In the genomic region with DNA sequence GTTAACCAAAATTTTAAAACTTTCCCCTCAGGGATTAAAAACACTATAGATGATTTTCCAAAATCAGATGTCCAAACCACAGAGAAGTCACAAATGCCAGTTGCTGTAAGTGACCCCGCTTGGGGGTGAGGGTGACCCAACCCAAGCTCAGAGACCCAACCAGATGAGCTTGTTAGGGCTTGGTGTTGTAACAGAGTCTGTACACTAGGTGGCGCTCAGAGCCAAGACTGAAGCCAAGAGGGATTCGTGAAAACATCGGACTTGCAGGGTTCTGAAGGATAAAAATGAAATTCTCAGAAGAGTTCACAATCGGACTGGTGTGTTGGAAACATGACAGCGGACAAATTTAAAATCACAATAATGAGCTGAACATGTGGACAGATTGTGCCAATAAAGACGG, we compare ENCODE assay signal across 7 mouse cellular contexts. TPM values are rescaled to one million over a fixed set of nuclear protein-coding genes. Genes with fewer than 3 reads are reported as not detected.
DNase-seq lines count a peak whose midpoint lies in the region; ATAC-seq and TF ChIP-seq lines count a peak whose summit lies in the region.

No protein-coding gene starts in this region.

- H3K36me3 ChIP-seq in E14TG2a.4 (ENCODE audit: insufficient read depth, low read length): peaks cover 41% of the 10 kb centered on the region
- H3K36me3 ChIP-seq in small intestine, adult 2 months (ENCODE audit: control insufficient read depth, insufficient read depth, low read length): peaks cover 15% of the 10 kb centered on the region

- peak; percentile 89 for ATAC-seq in megakaryocyte, adult 5-6 weeks (ENCODE audit: poor library complexity, severe bottlenecking)

- 12% methylated on average over 7 of the region's 7 CpGs for WGBS in small intestine, adult 2 months

- peak; percentile 59 to 88 for DNase-seq in adrenal gland, adult (ENCODE audit: inconsistent age in 2 of 2, low spot score in 1 of 2)
- DNase-seq in embryo, embryonic 10 days (ENCODE audit: low spot score): peak; percentile 90
- DNase-seq in heart, adult 8-10 months (ENCODE audit: low spot score): peak; percentile 60
- DNase-seq in layer of hippocampus, postnatal 10 days (ENCODE audit: low spot score in 2 of 2): peak; percentile 78 to 82

- no peak for TF ChIP-seq POLR2A in small intestine, adult 2 months (IDR thresholded peaks at IDR 0.05; ENCODE audit: low read depth, low read length)

- TF ChIP-seq CTCF in E14TG2a.4 (conservative IDR thresholded peaks at IDR 0.05; ENCODE audit: low read length): peak; percentile 96
- TF ChIP-seq CTCF in small intestine, adult 2 months (IDR thresholded peaks at IDR 0.05; ENCODE audit: extremely low read depth, insufficient read length, insufficient replicate concordance, low read depth, low read length): peak; percentile 84; the same call in 1 of the 2 replicates

- peaks cover 36% of the 10 kb centered on the region for H3K4me1 ChIP-seq in E14TG2a.4 (replicated peaks; ENCODE audit: low read depth, low read length)
- no peaks in the 10 kb centered on the region for H3K4me1 ChIP-seq in small intestine, adult 2 months (ENCODE audit: control insufficient read depth, insufficient read depth, insufficient read length, low read length)

- no peak overlapping the region for H3K27ac ChIP-seq in small intestine, adult 2 months (ENCODE audit: insufficient read depth, low read depth, low read length)

- no peak overlapping the region for H3K4me3 ChIP-seq in E14TG2a.4 (replicated peaks; ENCODE audit: low read length)
- no peak overlapping the region for H3K4me3 ChIP-seq in small intestine, adult 2 months (ENCODE audit: low read depth, low read length)

- peaks cover 11% of the 10 kb centered on the region for H3K27me3 ChIP-seq in E14TG2a.4 (ENCODE audit: insufficient read depth, low read length)
- no peaks in the 10 kb centered on the region for H3K27me3 ChIP-seq in small intestine, adult 2 months (ENCODE audit: control insufficient read depth, insufficient read depth, low read length)

- H3K9me3 ChIP-seq in E14TG2a.4 (ENCODE audit: low read length): no peaks in the 10 kb centered on the region

RNA-seq across cellular contexts. Expression of a gene that starts 18.0 kb away (rescaled TPM):
- total RNA-seq in heart, adult 8-10 months (2022): 100 to 1,000 TPM; 324 to 355 (median 343) TPM
- 100 to 1,000 TPM; 122 to 130 TPM for total RNA-seq in layer of hippocampus, postnatal 10 days (2021)
- 42.5 and 45.0 TPM in 2 replicates for total RNA-seq in megakaryocyte, adult 5-6 weeks (2015)
- total RNA-seq in megakaryocyte, adult 5-6 weeks (2017): 15.2 and 22.8 TPM in 2 replicates
- polyA plus RNA-seq in small intestine, adult 2 months (2012; rRNA removed): 47.2 and 75.8 TPM in 2 replicates

RNA-seq across cellular contexts. Expression of a gene that starts 20.8 kb away (rescaled TPM):
- 10 to 100 TPM; 15.1 to 20.6 (median 17.4) TPM for total RNA-seq in heart, adult 8-10 months (2022)
- 10 to 100 TPM; 32.5 to 33.6 TPM for total RNA-seq in layer of hippocampus, postnatal 10 days (2021)
- 46.7 and 49.8 TPM in 2 replicates for total RNA-seq in megakaryocyte, adult 5-6 weeks (2015)
- total RNA-seq in megakaryocyte, adult 5-6 weeks (2017): 53.6 and 55.4 TPM in 2 replicates
- 35.2 and 111 TPM in 2 replicates for polyA plus RNA-seq in small intestine, adult 2 months (2012; rRNA removed)

RNA-seq across cellular contexts. Expression of a gene that starts 41.7 kb away (rescaled TPM):
- total RNA-seq in heart, adult 8-10 months (2022): 10 to 100 TPM; 44.7 to 54.1 (median 47.0) TPM
- total RNA-seq in layer of hippocampus, postnatal 10 days (2021): 10 to 100 TPM; 70.3 to 79.7 TPM
- 87.2 and 91.7 TPM in 2 replicates for total RNA-seq in megakaryocyte, adult 5-6 weeks (2015)
- total RNA-seq in megakaryocyte, adult 5-6 weeks (2017): 17.7 and 18.7 TPM in 2 replicates
- 10.2 and 18.4 TPM in 2 replicates for polyA plus RNA-seq in small intestine, adult 2 months (2012; rRNA removed)
